Mouse (Mus musculus) ES-Bruce4 (cell line): ENCODE measurements around the gene Setd2.

Experiments
- CTCF ChIP-seq: IDR thresholded peaks from one replicate; pipeline ENCODE4 v1.8.1; 2011; ENCODE audit warnings: low read depth, low read length
- EP300 ChIP-seq: IDR thresholded peaks from 2 replicates; pipeline ENCODE4 v1.6.1; 2011; ENCODE audit warnings: low read depth, low read length; ENCODE audit not compliant: insufficient read depth
- POLR2A ChIP-seq: IDR thresholded peaks from one replicate; pipeline ENCODE4 v1.8.1; 2011; ENCODE audit warnings: low read length; ENCODE audit not compliant: insufficient read depth

GRCm38 (mm10) chr9:110611471-110611870, 79.1 kb downstream of the Setd2 start:
- TF ChIP-seq POLR2A (no peak), CTCF (no peak), EP300 (no peak)
